Mouse (Mus musculus) pancreas, adult 10 weeks (tissue): ENCODE data around the gene Olfr1357. TPM values are rescaled to one million over a fixed set of nuclear protein-coding genes. Genes with fewer than 3 reads are reported as not detected.

ENCODE experiments used
- polyA plus RNA-seq: library from polyadenylated mRNA; stranded (reverse); fragments of 350-450 nt; fragmentation: Illumina TruSeq; extraction: RNeasy Lipid Tissue Mini Kit (QIAGEN cat#74804); gene quantifications from one replicate; pipeline ENCODE4 v1.2.3, GENCODE M21; 2015; ENCODE audit warnings: low read depth, low replicate concordance; ENCODE audit not compliant: insufficient read depth

Gene Olfr1357
- not detected for polyA plus RNA-seq

DNA sequence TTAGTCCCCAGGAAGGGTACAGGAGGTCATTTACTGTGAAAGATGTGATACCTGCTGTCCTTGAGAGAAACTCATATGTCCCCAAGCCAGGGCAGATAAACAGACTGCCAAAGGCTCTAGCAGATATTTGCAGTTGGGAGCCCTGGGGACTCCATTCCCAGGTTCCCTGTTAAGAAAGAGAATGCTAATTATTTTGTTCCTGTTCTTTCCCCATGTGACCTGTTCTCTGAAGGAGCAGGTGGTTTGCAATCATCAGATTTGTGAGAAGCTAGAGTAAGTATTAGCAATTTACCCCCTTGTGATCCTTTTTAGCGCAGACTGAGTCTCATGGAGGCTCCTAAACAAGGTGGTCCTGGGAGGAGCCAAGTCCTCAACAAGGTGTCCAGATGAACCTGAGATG is at the start of gene Olfr1357:
Olfr1357 (minus strand) TSS at position 101 of the 400 bp plus-strand sequence.

DNA sequence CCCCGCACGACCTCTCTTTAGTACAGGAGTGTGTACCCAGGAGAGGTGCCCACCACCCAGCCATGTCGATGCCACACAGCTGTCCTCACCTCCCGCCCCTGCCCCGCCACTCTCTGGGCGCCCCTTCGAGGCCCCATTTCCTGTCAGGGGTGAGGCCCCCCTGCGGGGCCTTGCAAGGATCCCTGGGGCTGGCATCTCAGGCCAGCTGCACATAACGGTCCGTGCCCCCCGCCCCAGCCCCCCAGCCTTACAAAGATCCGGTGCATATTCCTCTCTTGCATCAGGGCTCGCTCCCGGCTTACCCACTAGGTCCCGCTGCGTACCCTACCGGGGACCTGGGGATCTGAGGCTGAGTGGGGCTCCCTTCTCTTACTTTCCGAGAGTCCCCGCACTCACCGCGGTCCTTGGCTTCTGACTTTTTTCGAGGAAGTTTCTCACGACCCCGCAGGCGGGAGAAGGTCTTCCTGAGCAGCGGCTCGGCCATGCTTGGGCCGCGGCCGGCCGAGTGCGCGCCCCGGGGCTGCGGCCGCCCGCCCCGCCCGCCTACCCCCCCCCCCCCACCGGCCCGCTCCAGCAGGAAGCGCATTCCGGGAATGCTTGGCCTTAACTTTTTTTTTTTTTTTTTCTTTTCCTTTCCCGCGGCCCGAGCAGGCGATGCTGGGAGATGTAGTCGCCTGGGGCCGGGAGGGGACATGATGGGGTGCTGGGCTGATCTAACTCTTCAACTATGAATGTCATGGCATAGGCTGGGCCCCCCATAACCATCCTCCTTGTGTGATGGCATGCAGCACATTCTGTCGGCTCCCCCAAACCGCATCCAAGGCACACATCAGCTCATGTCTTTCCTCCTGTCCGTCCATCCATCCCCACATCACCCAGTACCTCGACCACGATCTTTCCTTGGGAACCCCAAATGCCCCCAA is 26.2 kb downstream of the Olfr1357 start, which contains the start of gene Syde1:
Syde1 (minus strand) TSS at position 559 of the 923 bp plus-strand sequence.

DNA sequence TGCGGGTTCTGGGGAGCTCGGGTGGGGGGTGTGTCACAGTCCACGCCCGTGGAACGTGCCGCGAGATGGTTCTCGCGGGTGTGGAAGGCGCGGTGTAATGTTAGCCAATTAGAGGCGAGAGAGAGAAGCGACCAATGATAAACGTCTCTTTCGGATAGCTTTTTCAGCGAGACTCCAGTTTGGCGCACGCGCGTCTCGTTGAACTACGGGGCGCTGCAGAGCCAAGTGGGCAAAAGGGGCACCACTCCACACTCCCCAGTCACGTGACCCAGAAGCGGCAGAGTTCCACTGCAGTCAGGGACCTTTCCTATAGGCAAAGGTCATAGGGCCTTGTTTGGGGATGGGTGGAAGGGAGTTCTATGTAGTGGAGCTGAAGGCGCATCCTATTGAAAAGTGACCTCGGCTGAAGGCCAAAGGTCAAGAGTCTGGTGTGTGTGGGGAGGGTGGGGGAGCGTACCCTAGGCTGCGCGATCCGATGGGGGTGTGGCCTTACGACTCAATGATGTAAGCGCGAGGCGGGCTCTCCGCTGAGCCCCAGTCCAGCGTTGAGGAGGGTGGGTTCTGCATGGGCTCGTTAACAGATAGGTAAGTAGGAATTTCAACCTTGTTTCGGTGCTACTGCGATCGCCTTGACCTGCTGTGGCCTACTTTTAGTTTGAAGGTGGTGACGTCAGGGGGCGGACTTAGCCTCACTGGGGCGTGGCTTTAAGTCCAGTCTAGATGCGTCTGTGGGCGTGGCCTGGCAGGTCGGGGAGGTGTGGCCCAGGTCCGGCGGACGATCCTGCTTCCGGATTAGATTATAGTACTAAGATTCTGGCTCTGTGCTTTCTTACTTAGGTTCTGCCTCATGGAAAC is 43.4 kb downstream of the Olfr1357 start, which contains the start of gene Ilvbl:
Ilvbl (plus strand) TSS at position 97 of the 855 bp plus-strand sequence.

Other genes starting within 250 kb of the Olfr1357 start
- gene Rrp1, start 205.0 kb downstream of the Olfr1357 start, polyA plus RNA-seq, result 32.4 TPM
- gene Cstb, start 192.4 kb downstream of the Olfr1357 start, polyA plus RNA-seq, result 35.7 TPM
- 3.3 TPM for gene Pdxk, start 153.1 kb downstream of the Olfr1357 start, polyA plus RNA-seq
- gene Olfr1358, start 100.6 kb downstream of the Olfr1357 start, polyA plus RNA-seq, result not detected
- gene Ilvbl, start 43.7 kb downstream of the Olfr1357 start, polyA plus RNA-seq, result 9.8 TPM
- gene Syde1, start 26.1 kb downstream of the Olfr1357 start, polyA plus RNA-seq, result 6.3 TPM
- gene Casp14, start 100.2 kb upstream of the Olfr1357 start, polyA plus RNA-seq, result not detected
- not detected for gene Ccdc105, start 135.0 kb upstream of the Olfr1357 start, polyA plus RNA-seq
- not detected for gene Slc1a6, start 162.4 kb upstream of the Olfr1357 start, polyA plus RNA-seq
- not detected for gene Olfr1356, start 234.1 kb upstream of the Olfr1357 start, polyA plus RNA-seq